Mouse (Mus musculus) brain, embryonic 14.5 days (tissue): ENCODE measurements at regions not wholly inside any gene's neighbourhood (a gene's known extent, or its start where the extent isn't known, plus 50 kb on each side); places are given as distances from the start of the nearest gene placed in this dataset.

Experiments used
- CTCF ChIP-seq: fragments of 200-500 bp; IDR thresholded peaks from 2 replicates; pipeline ENCODE4 v1.5.1; 2012; ENCODE audit warnings: inconsistent platforms, mild to moderate bottlenecking, moderate library complexity, borderline replicate concordance; ENCODE audit not compliant: insufficient read depth, insufficient read length; ENCODE audit errors: extremely low read depth
- POLR2A ChIP-seq: fragments of 200-500 bp; IDR thresholded peaks from 2 replicates; pipeline ENCODE4 v1.6.1; 2012; ENCODE audit warnings: mild to moderate bottlenecking, inconsistent platforms, borderline replicate concordance; ENCODE audit not compliant: poor library complexity, insufficient read depth, insufficient read length, severe bottlenecking; ENCODE audit errors: extremely low read depth

- TF ChIP-seq POLR2A: no peak
- TF ChIP-seq CTCF: no peak
Measured at GRCm38 (mm10) chr3:68759375-68759774, 68.9 kb downstream of the Il12a start.
